Mouse (Mus musculus) frontal cortex, postnatal 25 days (tissue): ENCODE measurements around the gene Dlx2.

Experiments used
- DNase-seq, 2 experiments: peaks; one replicate each; pipeline ENCODE4 v3.0.0; 2022; ENCODE audit warnings: low spot score in 2 of 2

Gene Dlx2

DNA sequence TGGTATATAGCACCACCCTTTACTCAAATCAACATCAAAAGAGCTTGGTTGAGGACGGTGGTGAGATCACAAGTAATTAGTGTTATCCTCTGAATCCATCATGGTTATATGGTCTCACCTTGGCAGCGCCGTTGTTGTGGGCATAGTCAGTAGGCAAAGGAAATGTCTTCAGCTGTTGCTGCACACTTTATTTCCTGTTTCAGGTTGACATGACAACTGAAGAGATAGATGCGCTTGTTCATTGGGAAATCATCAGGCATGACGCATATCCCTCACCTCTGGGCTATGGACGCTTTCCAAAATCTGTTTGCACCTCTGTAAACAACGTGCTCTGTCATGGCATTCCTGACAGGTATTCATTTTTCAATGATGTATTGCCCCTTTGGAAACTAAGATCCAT, 35.3 kb downstream of the Dlx2 start:
- DNase-seq = no peak

- DNase-seq = no peak
These were observed 41.7 kb downstream of the Dlx2 start for GRCm38 (mm10) chr2:71504852-71505251.

- no peak for DNase-seq
These were observed 47.0 kb downstream of the Dlx2 start for GRCm38 (mm10) chr2:71499276-71500230.

- no peak for DNase-seq
These were observed 49.4 kb downstream of the Dlx2 start for GRCm38 (mm10) chr2:71497175-71497574.

- DNase-seq = no peak
These were observed 51.6 kb downstream of the Dlx2 start for GRCm38 (mm10) chr2:71494971-71495370.

GRCm38 (mm10) chr2:71494503-71494902, 52.1 kb downstream of the Dlx2 start:
- no peak for DNase-seq
